Mouse (Mus musculus): Measurements from ENCODE around the gene Nelfe.
"Not testable (repeated sequence)": the region's sequence is repeated elsewhere in the genome, so short reads cannot be mapped to it uniquely, and the experiment has no call there.

Gene Nelfe

DNA sequence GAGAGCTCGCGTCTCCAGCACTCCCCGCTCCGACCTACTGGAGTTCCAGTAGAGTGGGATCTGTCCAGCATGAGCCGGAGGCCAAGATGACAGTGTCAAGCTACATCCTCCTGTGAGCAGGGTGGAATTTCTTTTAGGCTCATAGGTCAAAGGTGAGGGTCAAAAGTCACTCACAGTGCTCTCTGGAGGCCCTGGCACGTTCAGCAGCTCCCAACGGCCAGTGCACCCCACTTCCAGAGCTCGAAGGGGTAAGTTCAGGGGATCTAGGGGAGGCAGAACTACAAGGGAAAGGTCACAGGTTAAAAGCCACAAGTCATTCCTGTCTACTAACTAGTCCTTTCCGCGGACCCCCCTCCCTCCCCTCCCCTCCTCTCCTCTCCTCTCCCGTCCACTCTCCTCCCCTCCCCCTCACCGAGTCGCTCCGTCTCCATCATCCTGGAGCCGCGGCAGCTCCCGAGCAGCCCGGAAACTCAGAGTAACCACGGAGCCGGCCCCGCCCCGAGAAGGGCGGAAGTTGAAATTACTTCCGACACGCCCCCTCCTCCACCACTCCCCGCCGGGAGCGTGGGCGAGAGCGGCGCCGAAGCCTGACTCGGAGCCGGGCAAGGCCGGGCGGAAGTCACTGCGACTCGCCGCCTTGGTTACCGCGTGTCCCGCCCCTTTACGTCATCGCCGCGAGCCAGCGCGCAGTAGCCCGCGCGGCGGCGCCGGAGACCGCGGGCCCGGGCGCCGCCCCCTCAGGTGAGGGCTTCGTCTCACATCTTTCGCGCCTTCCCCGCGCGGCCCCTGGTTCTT is at the start of gene Nelfe, which contains the start of gene Skiv2l:
Gene Nelfe (plus strand): TSS at position 670 of the 795 bp plus-strand sequence.
Gene Skiv2l (minus strand): TSS at position 489 of the 795 bp plus-strand sequence.
- in situ Hi-C loops (cut with MseI, MboI) = no loop called here

GRCm38 (mm10) chr17:34800781-34801305 is 49.3 kb upstream of the Nelfe start:
- in situ Hi-C loops (cut with MseI, MboI) = loop anchor here in 1 of 2 experiments (5.0 kb wide), 1 partner anchor 79 kb away; no protein-coding TSS in a partner anchor

DNA sequence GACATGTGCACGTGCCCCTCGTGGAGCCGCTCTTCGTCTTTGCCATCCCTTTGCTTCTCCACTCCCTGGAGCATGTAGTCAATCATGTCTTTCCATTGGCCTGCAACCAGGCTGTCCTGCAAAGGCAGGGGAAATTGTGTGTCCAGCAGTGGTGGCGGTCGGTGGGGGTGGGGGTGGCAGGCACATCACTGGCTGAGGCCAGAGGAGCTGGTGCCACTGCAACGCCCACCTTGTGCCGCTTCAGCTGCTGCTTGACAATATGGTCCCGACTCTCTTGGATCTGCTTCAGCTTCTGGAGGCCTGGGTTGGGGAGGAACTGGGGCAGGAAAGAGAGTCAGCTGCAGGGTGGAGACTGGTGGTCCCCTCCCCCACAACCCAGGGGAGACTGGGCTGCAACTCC is 47.4 kb upstream of the Nelfe start:
- in situ Hi-C loops (cut with MseI, MboI) = loop anchor here in 1 of 2 experiments (5.0 kb wide), 1 partner anchor 80 kb away; no protein-coding TSS in a partner anchor

- in situ Hi-C loops (cut with MseI, MboI) = loop anchor here in 1 of 2 experiments (5.0 kb wide), 1 partner anchor 81 kb away; no protein-coding TSS in a partner anchor
Observed at GRCm38 (mm10) chr17:34803367-34803766, 46.8 kb upstream of the Nelfe start.

GRCm38 (mm10) chr17:34804301-34804700 is 45.9 kb upstream of the Nelfe start, which contains the start of gene Cyp21a1:
Gene Cyp21a1, minus strand, starts transcription at chr17:34804561.
- in situ Hi-C loops (cut with MseI, MboI) = loop anchor here in 1 of 2 experiments (5.0 kb wide), 1 partner anchor 82 kb away; no protein-coding TSS in a partner anchor

DNA sequence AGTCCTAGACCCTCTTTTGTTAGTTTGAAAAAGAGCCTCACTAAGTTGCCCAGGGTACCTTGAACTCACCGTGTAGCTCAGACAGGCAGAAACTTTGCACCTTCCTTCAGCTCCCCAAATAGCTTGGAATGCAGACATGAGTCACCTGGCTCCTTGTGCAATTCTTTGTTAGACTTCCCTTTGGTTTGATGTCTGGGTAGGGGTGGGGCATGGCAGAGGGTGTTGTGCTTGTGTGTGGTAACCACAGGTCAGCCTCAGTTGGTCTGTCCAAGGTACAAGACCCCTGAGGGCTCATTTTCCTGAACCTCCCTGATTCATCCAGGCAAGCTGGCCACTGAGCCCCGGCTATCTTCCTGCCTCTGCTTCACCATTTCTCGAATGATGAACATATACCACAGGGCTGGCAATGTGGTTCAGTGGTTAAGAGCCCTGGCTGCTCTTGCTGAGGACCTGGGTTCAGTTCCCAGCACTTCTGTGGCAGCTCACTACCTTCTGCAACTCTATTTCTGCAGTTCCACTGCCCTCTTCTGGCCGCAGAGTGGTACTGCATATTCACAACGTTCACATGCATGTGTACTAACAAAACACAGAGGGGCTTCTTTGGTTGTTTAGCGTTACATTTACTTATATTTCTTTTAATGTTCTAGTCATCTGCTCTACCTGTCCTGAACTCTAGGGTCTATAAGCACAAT is 45.2 kb upstream of the Nelfe start:
- in situ Hi-C loops (cut with MseI, MboI) = loop anchor here in 1 of 2 experiments (5.0 kb wide), 1 partner anchor 83 kb away; no protein-coding TSS in a partner anchor

DNA sequence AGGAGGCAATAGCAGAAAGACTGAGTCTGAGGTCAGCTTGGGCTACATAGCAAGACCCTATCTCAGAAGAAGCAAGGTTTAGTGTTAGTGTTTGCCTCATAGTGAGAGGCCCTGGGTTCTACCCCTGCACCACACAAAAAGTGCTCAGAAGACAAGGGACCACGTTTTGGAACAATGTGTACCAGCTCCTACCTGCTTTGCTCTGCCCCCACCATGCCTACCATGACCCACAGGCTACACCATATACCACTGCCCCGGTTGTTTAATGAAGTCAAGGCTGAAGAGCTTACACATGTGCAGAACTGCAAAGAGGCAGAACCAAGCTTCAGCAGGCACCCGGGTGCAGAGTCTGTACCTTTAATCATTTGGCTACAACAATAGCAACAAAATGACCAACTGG is 43.0 kb upstream of the Nelfe start:
- in situ Hi-C loops (cut with MseI, MboI) = no loop called here

DNA sequence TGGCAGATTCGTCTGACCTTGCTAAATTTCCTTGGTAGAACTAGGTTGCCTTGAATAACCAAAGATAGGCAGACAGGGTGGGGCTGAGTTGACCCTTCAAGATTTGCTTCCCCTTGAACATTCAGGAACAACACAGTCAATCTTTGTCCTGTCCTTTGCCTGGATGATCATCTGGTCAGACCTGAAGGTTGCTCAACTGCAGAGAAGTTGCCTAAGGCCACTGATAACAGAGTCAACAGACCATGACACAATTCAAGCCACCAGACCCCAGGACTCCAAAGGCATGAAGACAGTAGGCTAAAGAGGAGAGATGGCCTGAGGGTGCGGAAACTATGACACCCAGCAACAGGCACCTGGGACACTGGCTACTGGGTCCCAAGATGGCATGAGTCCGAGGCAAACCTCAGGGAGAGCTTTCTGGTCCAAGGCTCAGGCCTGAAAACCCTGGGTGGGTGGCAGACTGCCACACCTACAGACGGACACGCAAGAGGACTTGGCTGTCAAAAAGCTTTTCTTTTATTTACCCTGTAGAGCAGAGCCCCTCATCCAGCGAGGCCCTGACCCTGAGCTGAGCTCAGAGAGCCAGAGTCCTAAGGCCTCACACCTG is 41.5 kb upstream of the Nelfe start:
- in situ Hi-C loops (cut with MseI, MboI) = no loop called here

DNA sequence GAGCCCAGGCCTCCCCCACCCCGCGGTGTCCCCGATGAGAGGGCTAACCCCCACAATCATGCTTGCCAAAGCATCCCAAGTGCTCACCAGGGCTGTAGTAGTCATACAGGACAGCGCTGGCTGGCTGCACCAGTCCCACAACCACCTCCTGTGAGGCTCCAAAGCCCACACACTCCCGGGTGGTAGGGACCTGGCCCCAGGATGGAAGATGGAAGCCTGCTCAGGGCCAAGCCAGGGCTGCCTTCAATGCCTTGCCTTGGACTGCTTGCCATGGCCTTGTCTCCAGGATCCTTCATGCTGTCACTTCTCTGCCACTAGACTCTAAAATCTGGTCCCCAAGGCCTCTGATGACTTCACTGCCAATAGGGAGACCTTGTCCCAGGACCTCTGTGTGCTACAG is 39.8 kb upstream of the Nelfe start:
- in situ Hi-C loops (cut with MseI, MboI) = not testable (repeated sequence)

DNA sequence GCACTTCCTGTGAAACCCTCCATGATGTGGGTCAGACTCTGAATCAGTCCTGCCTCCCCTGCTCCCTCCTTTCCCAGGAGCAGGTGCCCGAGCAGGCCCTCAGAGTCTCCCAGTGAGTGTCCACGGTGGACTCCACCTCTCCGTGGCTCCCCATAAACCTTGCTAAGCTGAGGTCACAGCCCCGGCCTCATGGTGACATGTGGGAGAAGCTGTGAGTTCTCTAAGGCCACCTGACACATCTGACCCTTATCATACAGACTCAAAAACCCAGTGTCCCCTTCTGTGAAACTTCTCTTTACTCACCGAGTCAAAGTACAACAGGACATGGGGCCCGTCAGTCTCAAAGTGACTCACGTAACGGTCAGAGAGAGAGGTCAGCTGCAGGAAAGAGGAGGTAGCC is 39.4 kb upstream of the Nelfe start:
- in situ Hi-C loops (cut with MseI, MboI) = not testable (repeated sequence)

DNA sequence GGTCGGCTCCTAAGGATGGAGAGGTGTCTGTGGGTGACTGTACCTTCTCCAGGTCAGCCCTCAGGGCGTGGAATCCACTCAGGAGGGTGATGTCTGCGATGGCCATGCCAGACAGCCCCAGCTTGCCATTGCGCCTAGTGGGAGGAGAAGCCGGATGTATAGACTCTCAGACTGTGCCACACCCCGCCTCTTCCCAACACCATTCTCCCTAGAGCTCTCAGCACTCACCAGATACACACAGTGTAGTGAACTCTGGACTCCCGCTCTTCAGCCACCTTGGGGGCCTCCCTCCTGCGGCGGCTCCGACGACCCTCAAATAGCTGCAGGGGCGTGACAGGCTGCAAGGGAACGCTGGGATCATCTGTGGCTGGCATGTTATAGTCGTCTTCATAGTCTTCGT is 38.9 kb upstream of the Nelfe start:
- in situ Hi-C loops (cut with MseI, MboI) = no loop called here

GRCm38 (mm10) chr17:34813747-34814146 is 36.4 kb upstream of the Nelfe start:
- in situ Hi-C loops (cut with MseI, MboI) = not testable (repeated sequence)

DNA sequence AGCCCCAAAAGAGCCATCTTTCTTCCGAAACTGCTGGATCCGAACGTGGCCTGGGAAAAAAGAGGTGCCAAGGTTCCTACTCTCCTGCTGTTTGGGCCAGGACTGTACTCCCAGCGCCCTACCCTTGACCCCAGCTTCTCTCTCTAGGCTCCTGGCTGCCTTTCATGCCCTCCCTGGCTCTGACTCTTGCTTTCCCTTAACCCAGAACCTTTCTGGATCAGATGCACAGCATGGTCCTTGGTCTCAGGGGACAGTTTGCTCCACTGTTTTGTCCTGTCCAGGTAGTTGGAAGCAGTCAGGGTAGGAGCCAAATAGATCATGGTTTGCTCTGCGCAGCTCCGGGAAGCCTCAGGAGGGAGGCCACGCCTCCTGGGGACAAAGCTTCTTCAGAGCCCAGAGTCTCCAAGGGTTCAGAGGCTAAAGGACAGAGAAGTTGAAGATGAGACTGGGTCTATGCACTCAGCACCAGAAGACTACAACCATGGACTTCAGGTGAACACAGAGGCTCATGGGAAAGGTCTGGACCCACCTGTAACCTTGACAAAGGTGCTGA is 35.3 kb upstream of the Nelfe start:
- in situ Hi-C loops (cut with MseI, MboI) = no loop called here

DNA sequence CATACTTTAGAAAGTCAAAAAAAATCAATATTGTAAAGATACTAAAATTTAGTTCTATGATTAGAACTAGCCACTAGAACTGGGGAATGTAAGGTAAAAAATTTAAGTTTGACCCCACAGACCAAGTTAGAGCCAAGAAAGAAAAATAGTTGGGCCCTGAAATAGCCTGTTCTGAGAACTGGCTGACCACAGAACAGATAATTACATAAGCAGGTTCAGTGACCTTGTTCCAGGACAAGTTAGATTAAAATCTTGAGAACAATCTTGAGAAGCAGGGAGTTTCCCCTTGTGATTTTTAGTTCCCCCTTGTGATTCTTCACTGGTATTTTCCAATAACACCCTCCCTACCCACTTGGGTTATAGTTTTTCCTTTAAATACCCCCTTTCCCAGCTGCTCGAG is 19.4 kb upstream of the Nelfe start:
- in situ Hi-C loops (cut with MseI, MboI) = not testable (repeated sequence)

- in situ Hi-C loops (cut with MseI, MboI) = no loop called here
Observed at GRCm38 (mm10) chr17:34836155-34836855, 13.9 kb upstream of the Nelfe start.

DNA sequence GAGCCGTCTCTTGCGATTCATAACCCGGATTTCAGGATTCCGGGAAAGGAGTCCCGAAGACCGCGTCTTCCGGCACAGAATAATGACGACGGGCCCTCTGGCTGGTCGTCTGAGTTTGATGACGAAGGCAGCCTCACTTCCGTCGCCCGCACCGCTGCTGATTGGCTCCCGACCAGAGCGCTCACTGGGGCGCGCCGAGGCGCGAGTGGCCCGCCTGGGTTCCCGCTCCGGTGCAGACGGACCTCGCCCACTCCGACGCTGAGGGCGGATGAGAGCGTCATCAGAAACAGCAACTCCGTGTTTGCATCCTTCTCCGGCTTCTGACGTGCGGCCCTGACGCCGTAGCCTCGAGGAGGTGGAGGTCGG is 13.4 kb upstream of the Nelfe start, which contains the start of the genes Stk19 and Dxo:
Gene Stk19 (minus strand): TSS at position 90 of the 366 bp plus-strand sequence.
Gene Dxo (plus strand): TSS at position 164 of the 366 bp plus-strand sequence.
- in situ Hi-C loops (cut with MseI, MboI) = no loop called here

- in situ Hi-C loops (cut with MseI, MboI) = no loop called here
Observed at GRCm38 (mm10) chr17:34837464-34838324, 12.5 kb upstream of the Nelfe start.

GRCm38 (mm10) chr17:34838785-34839184 is 11.4 kb upstream of the Nelfe start:
- in situ Hi-C loops (cut with MseI, MboI) = no loop called here

GRCm38 (mm10) chr17:34840736-34841307 is 9.4 kb upstream of the Nelfe start:
- in situ Hi-C loops (cut with MseI, MboI) = no loop called here

Measured in mouse trophoblast stem cell (cell line).